Mouse (Mus musculus): ENCODE data around the gene Arid1b. TPM values are rescaled to one million over a fixed set of nuclear protein-coding genes. Genes with fewer than 3 reads are reported as not detected.

Arid1b gene
- total and polyA plus RNA-seq, 3 experiments, result 6.1 to 12.4 (median 9.7) TPM

DNA sequence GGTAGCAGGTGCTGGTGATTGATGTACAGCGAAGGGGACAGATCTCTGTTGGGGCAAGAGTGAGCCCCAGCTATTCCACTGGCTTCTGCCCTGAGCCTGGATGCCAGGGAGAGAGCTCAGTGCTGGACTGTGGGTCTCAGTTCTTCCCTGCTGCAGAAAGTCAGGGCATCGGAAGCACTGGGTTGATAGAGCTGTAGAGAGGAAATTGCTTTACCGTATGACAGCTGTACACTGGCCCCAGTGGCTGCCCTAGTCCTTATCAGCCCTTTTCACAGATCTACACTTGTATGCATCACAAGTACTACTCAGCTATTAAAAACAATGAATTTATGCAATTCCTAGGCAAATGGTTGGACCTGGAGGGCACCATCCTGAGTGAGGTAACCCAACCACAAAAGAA, 40.1 kb downstream of the Arid1b start:
- Histone ChIP-seq H3K79me2 (replicated peaks; ENCODE audit: control insufficient read depth, extremely low read depth, insufficient read depth, poor library complexity, severe bottlenecking) (no peaks in the 10 kb centered on the region), H3K4me3 (replicated peaks in 1 of 3; ENCODE audit: low read depth in 2 of 3, low read length in 2 of 3, poor library complexity in 1 of 3) (no peak overlapping the region), H3K4me2 (ENCODE audit: insufficient read depth, low read depth, poor library complexity, severe bottlenecking) (no peak overlapping the region), H3K27me3 (replicated peaks) (no peaks in the 10 kb centered on the region), H3K36me3 (replicated peaks in 1 of 2; ENCODE audit: control insufficient read depth in 1 of 2, insufficient read depth in 1 of 2, low read length in 1 of 2) (peaks cover 0 to 28% of the 10 kb centered on the region in 2 experiments), H3K9me3 (replicated peaks; ENCODE audit: low read length) (peaks cover under 1% of the 10 kb centered on the region), H3K4me1 (ENCODE audit: control insufficient read depth in 1 of 2, insufficient read depth in 2 of 2) (peaks cover 0 to 49% of the 10 kb centered on the region in 2 experiments; a peak in 2 of 4 replicates), H3K27ac (ENCODE audit: insufficient read depth, low read depth) (no peak overlapping the region), H3K9ac (ENCODE audit: insufficient read depth, low read depth) (no peak overlapping the region)
- TF ChIP-seq RCOR1 (conservative IDR thresholded peaks at IDR 0.05; ENCODE audit: low read depth, low read length), result no peak
- no peak for TF ChIP-seq PAX5 (IDR thresholded peaks at IDR 0.05; ENCODE audit: low read length)
- dilution Hi-C loops (cut with MboI; ENCODE audit: extremely low pct_ligation_motif_present, extremely low pct_unique_long_range_greater_than_20kb, low sequenced_read_pairs) (no loop called here), in situ Hi-C loops (cut with MboI; ENCODE audit: low pct_ligation_motif_present, low pct_unique_long_range_greater_than_20kb, low sequenced_read_pairs) (no loop called here)
- no peak for DNase-seq (ENCODE audit: extremely low read depth)

DNA sequence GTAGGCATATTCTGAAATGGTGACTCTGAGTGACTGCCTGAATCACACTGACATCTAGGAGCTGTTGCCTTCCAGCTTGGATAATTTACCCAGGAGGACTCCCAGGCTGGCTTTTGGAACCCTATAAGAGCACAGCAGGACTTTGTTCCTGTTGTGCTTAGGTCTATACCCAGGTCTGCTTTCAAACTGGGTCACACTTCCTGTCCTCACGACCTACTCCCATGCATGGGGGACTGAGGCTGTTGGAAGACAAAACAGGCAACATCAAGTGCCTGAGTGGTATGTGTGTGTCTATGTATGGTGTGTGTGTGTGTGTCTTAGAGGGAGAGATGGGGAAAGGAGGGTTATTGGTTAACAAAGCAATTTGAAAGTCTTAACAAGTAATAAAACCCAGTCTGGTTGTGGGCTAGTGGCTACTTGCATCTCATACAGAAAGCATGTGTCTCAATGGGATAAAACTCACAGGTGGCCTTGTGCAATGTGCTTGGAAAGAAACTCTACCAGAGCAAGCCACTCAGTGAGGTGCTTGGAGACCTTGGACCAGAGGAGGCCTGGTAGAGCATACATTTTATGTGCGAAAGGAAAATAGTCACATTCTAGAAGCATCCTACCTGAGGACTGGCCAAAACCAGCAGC, 42.2 kb downstream of the Arid1b start:
- H3K79me2 ChIP-seq (replicated peaks; ENCODE audit: control insufficient read depth, extremely low read depth, insufficient read depth, poor library complexity, severe bottlenecking), result no peaks in the 10 kb centered on the region
- H3K9ac ChIP-seq (ENCODE audit: insufficient read depth, low read depth), result no peak overlapping the region
- H3K4me3 ChIP-seq (replicated peaks in 1 of 3; ENCODE audit: low read depth in 2 of 3, low read length in 2 of 3, poor library complexity in 1 of 3), result no peak overlapping the region
- H3K27me3 ChIP-seq (replicated peaks), result no peaks in the 10 kb centered on the region
- no peak for TF ChIP-seq PAX5 (IDR thresholded peaks at IDR 0.05; ENCODE audit: low read length)
- no peak for TF ChIP-seq HCFC1 (IDR thresholded peaks at IDR 0.05; ENCODE audit: low read depth, low read length)
- TF ChIP-seq MAX (IDR thresholded peaks at IDR 0.05; ENCODE audit: low read length), result no peak
- TF ChIP-seq ELF1 (IDR thresholded peaks at IDR 0.05; ENCODE audit: low read depth, low read length), result no peak
- no peak for TF ChIP-seq BHLHE40 (IDR thresholded peaks at IDR 0.05; ENCODE audit: low read depth, low read length)
- no peak for TF ChIP-seq USF1 (IDR thresholded peaks at IDR 0.05; ENCODE audit: low read depth, low read length)
- no peak for TF ChIP-seq CHD2 (IDR thresholded peaks at IDR 0.05; ENCODE audit: low read length)
- TF ChIP-seq TBP (conservative IDR thresholded peaks at IDR 0.05; ENCODE audit: low read depth, low read length), result no peak
- TF ChIP-seq USF2 (conservative IDR thresholded peaks at IDR 0.05; ENCODE audit: low read depth, low read length), result no peak
- TF ChIP-seq JUND (conservative IDR thresholded peaks at IDR 0.05; ENCODE audit: low read depth, low read length), result no peak
- peaks cover 0 to 39% of the 10 kb centered on the region in 2 experiments for H3K36me3 ChIP-seq (replicated peaks in 1 of 2; ENCODE audit: control insufficient read depth in 1 of 2, insufficient read depth in 1 of 2, low read length in 1 of 2)
- no peak overlapping the region for H3K4me2 ChIP-seq (ENCODE audit: insufficient read depth, low read depth, poor library complexity, severe bottlenecking)
- no peak for DNase-seq (ENCODE audit: extremely low read depth)
- no peaks in the 10 kb centered on the region for H3K9me3 ChIP-seq (replicated peaks; ENCODE audit: low read length)
- H3K4me1 ChIP-seq (ENCODE audit: control insufficient read depth in 1 of 2, insufficient read depth in 2 of 2), result peaks cover 0 to 52% of the 10 kb centered on the region in 2 experiments; a peak in 2 of 4 replicates
- in situ Hi-C loops (cut with MboI; ENCODE audit: low pct_ligation_motif_present, low pct_unique_long_range_greater_than_20kb, low sequenced_read_pairs), result no loop called here
- dilution Hi-C loops (cut with MboI; ENCODE audit: extremely low pct_ligation_motif_present, extremely low pct_unique_long_range_greater_than_20kb, low sequenced_read_pairs), result no loop called here
- no peak overlapping the region for H3K27ac ChIP-seq (ENCODE audit: insufficient read depth, low read depth)

DNA sequence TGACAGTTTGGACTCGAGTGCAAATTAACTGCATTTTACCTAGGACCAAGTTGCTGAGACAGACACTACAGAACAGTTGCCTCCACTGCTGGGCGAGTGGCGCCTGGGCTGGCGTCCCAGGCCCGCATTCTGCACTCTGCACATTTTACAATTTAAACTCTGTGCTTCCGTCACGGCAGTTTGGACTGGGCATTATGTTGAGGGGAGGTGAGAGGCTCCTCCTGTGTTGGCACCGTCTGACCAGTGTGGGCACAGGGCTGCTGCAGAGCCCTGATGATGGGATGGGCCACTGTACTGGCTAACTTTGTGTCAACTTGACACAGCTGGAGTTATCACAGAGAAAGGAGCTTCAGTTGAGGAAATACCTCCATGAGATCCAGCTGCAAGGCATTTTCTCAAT, 43.1 kb downstream of the Arid1b start:
- dilution Hi-C loops (cut with MboI; ENCODE audit: extremely low pct_ligation_motif_present, extremely low pct_unique_long_range_greater_than_20kb, low sequenced_read_pairs), result no loop called here
- no peak overlapping the region for H3K27ac ChIP-seq (ENCODE audit: insufficient read depth, low read depth)

More for the DNA sequence above, 43.1 kb downstream of the Arid1b start:
- no peak overlapping the region for H3K4me2 ChIP-seq (ENCODE audit: insufficient read depth, low read depth, poor library complexity, severe bottlenecking)
- in situ Hi-C loops (cut with MboI; ENCODE audit: low pct_ligation_motif_present, low pct_unique_long_range_greater_than_20kb, low sequenced_read_pairs), result no loop called here
- no peaks in the 10 kb centered on the region for H3K27me3 ChIP-seq (replicated peaks)
- peaks cover 0 to 51% of the 10 kb centered on the region in 2 experiments; a peak in 2 of 4 replicates for H3K4me1 ChIP-seq (ENCODE audit: control insufficient read depth in 1 of 2, insufficient read depth in 2 of 2)
- H3K9ac ChIP-seq (ENCODE audit: insufficient read depth, low read depth), result no peak overlapping the region
- no peaks in the 10 kb centered on the region for H3K9me3 ChIP-seq (replicated peaks; ENCODE audit: low read length)
- peaks cover 0 to 43% of the 10 kb centered on the region in 2 experiments for H3K36me3 ChIP-seq (replicated peaks in 1 of 2; ENCODE audit: control insufficient read depth in 1 of 2, insufficient read depth in 1 of 2, low read length in 1 of 2)
- DNase-seq (ENCODE audit: extremely low read depth), result no peak
- TF ChIP-seq BHLHE40 (IDR thresholded peaks at IDR 0.05; ENCODE audit: low read depth, low read length) (no peak), ZC3H11A (IDR thresholded peaks at IDR 0.05; ENCODE audit: low read depth, low read length) (no peak), ZMIZ1 (IDR thresholded peaks at IDR 0.05; ENCODE audit: low read depth, low read length) (no peak), ELF1 (IDR thresholded peaks at IDR 0.05; ENCODE audit: low read depth, low read length) (no peak), EP300 (IDR thresholded peaks at IDR 0.05; ENCODE audit: low read length) (no peak), ETS1 (conservative IDR thresholded peaks at IDR 0.05; ENCODE audit: low read depth, low read length) (no peak), UBTF (IDR thresholded peaks at IDR 0.05; ENCODE audit: low read depth, low read length) (no peak), CHD2 (IDR thresholded peaks at IDR 0.05; ENCODE audit: low read length) (no peak), GABPA (IDR thresholded peaks at IDR 0.05; ENCODE audit: insufficient replicate concordance, low read depth, low read length) (no peak), TCF12 (IDR thresholded peaks at IDR 0.05; ENCODE audit: low read depth, low read length) (no peak), MAX (IDR thresholded peaks at IDR 0.05; ENCODE audit: low read length) (no peak), JUN (IDR thresholded peaks at IDR 0.05; ENCODE audit: insufficient read depth, low read depth, low read length) (no peak), CHD1 (IDR thresholded peaks at IDR 0.05; ENCODE audit: low read depth, low read length) (no peak), MAZ (IDR thresholded peaks at IDR 0.05; ENCODE audit: low read depth, low read length) (no peak), POLR2A (IDR thresholded peaks at IDR 0.05; ENCODE audit: low read depth, low read length) (no peak), E2F4 (IDR thresholded peaks at IDR 0.05; ENCODE audit: insufficient replicate concordance, low read depth, low read length) (no peak), NRF1 (IDR thresholded peaks at IDR 0.05; ENCODE audit: low read depth, low read length) (no peak), ZNF384 (IDR thresholded peaks at IDR 0.05; ENCODE audit: low read depth, low read length) (no peak)
- H3K4me3 ChIP-seq (replicated peaks in 1 of 3; ENCODE audit: low read depth in 2 of 3, low read length in 2 of 3, poor library complexity in 1 of 3), result no peak overlapping the region
- H3K79me2 ChIP-seq (replicated peaks; ENCODE audit: control insufficient read depth, extremely low read depth, insufficient read depth, poor library complexity, severe bottlenecking), result no peaks in the 10 kb centered on the region

Measured in CH12.LX (cell line).